Mouse (Mus musculus): ENCODE results near the gene Hunk. TPM values are rescaled to one million over a fixed set of nuclear protein-coding genes. Genes with fewer than 3 reads are reported as not detected.
A peak's percentile ranks its signal among the peaks of the same experiment; 100 is the strongest.

The Hunk gene
- not detected in 2 replicates for total RNA-seq (2014; fragmentation: Nextera tagmentation)
- total RNA-seq (2017): not detected in 2 replicates

- ATAC-seq (replicated peaks; ENCODE audit: low FRiP score, low TSS enrichment, poor library complexity, severe bottlenecking): no peak
Observed at GRCm38 (mm10) chr16:90385688-90386513, at the start of gene Hunk. Gene Hunk, plus strand, starts transcription at chr16:90386013.

GRCm38 (mm10) chr16:90339026-90339425, 46.8 kb upstream of the Hunk start:
- no peak for ATAC-seq (replicated peaks; ENCODE audit: low FRiP score, low TSS enrichment, poor library complexity, severe bottlenecking)

- ATAC-seq (replicated peaks; ENCODE audit: low FRiP score, low TSS enrichment, poor library complexity, severe bottlenecking): no peak
Observed at GRCm38 (mm10) chr16:90341086-90341485, 44.7 kb upstream of the Hunk start.

- ATAC-seq (replicated peaks; ENCODE audit: low FRiP score, low TSS enrichment, poor library complexity, severe bottlenecking): peak; percentile 100
Observed at GRCm38 (mm10) chr16:90349700-90350548, 35.9 kb upstream of the Hunk start.

DNA sequence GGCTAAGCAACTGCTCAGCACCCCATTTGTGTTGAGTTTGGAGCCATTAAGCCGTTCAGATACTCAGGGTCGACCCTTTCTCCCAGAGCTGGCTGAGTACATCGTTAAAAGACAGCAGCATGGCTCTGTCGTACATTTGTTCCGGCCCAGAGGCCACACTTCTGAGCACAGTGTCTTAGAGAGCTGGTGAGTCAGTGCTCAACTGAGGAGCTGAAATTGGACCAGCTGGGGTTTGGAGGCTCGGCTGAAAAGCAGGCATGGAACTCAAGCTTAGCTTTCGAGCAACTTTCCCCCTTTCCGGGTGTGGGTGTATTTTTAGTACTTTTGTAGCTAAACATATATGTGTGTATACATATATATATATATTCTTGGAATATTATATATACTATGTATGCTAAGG, 34.1 kb upstream of the Hunk start:
- ATAC-seq (replicated peaks; ENCODE audit: low FRiP score, low TSS enrichment, poor library complexity, severe bottlenecking): no peak

GRCm38 (mm10) chr16:90352691-90353090, 33.1 kb upstream of the Hunk start:
- ATAC-seq (replicated peaks; ENCODE audit: low FRiP score, low TSS enrichment, poor library complexity, severe bottlenecking): no peak

- ATAC-seq (replicated peaks; ENCODE audit: low FRiP score, low TSS enrichment, poor library complexity, severe bottlenecking): no peak
Observed at GRCm38 (mm10) chr16:90353156-90353555, 32.7 kb upstream of the Hunk start.

GRCm38 (mm10) chr16:90359329-90359728, 26.5 kb upstream of the Hunk start:
- ATAC-seq (replicated peaks; ENCODE audit: low FRiP score, low TSS enrichment, poor library complexity, severe bottlenecking): no peak

DNA sequence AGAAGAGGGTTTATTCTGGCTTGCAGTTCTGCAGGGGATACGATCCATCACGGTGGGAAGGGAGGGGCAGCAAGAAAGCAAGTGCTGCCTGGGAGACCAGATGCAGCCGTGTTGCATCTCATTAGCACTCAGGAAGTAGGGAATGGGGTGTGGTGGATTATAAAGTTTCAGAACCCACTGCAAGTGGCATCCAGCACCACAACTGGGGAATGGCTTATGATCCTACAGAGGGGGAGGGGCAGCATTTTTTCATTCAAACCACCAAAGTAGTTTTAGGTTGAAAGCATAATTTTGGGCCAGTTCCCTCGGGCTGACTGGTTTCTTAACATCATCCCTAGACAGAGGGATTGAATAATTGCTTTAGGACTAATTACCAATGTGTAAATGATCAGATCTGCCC, 26.1 kb upstream of the Hunk start:
- ATAC-seq (replicated peaks; ENCODE audit: low FRiP score, low TSS enrichment, poor library complexity, severe bottlenecking): no peak

DNA sequence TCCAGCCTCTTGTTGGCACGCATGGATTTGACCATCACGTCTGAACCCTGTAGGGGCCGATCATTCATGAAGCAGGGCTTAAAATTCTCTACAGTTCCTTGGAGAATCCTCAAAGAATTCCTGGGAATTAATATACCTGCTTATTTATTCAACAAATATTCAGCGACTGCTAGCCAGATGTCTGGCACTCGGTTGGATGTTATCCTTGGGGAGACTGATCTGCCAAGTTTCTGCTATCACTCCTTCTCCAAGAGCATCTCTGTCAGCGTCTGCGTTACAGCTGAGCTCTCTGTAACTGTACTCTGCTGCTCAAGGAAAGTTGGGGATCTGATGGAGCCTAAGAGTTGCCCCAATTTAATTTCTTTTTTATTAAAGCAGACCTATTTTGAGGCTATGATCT, 25.5 kb upstream of the Hunk start:
- no peak for ATAC-seq (replicated peaks; ENCODE audit: low FRiP score, low TSS enrichment, poor library complexity, severe bottlenecking)

DNA sequence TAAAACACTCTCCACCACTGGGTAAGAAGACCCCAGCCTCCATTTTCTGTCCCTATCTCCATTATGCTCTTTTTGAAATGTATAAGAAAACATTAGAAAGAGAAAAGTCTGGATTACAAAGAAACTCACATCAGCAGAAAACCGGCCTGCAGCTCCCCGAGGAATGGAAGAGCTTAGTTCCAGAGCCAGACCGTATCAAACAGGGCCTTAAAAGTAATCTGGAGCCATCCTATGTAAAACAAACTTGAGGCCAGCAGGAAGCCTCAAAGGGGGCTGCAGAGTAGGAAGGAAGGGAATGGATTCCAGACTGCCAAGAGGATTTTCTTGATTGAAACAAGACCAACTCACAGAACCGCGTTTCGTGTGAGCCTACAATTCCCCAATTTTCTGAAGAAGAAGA, 22.9 kb upstream of the Hunk start:
- no peak for ATAC-seq (replicated peaks; ENCODE audit: low FRiP score, low TSS enrichment, poor library complexity, severe bottlenecking)

GRCm38 (mm10) chr16:90379897-90380296, 5.9 kb upstream of the Hunk start:
- 0 out of 2 replicates have a peak, but pooled peaks have one; percentile 59 for ATAC-seq (replicated peaks; ENCODE audit: low FRiP score, low TSS enrichment, poor library complexity, severe bottlenecking)

GRCm38 (mm10) chr16:90381633-90382032, 4.2 kb upstream of the Hunk start:
- no peak for ATAC-seq (replicated peaks; ENCODE audit: low FRiP score, low TSS enrichment, poor library complexity, severe bottlenecking)

DNA sequence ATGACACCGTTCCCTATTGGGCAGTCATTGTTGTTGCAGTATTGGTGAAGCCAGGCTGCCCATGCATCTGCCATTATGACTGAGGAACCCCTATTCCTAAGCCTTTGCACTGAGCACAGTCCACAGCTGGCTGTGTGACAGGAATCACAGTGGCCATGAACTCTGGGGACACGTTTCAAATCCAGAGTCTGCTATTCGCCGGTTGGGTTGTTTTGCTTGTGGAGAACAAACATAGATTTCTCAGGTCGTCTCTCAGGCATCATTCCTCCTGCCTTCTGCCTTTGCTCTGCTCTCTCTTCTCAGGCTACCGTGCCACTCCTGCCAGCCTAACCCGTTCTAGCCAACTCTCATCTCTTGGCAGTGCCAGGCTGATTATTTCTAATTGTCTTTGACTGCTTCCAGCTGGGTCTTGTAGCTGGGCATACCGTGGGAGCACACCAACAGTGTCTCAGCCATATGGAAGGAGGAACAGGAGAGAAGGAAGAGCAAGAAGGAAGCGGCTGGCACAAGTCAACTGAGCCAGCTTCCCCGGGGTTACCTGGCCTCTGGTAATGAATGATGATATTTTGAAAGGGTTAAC, 3.0 kb upstream of the Hunk start:
- ATAC-seq (replicated peaks; ENCODE audit: low FRiP score, low TSS enrichment, poor library complexity, severe bottlenecking): no peak

DNA sequence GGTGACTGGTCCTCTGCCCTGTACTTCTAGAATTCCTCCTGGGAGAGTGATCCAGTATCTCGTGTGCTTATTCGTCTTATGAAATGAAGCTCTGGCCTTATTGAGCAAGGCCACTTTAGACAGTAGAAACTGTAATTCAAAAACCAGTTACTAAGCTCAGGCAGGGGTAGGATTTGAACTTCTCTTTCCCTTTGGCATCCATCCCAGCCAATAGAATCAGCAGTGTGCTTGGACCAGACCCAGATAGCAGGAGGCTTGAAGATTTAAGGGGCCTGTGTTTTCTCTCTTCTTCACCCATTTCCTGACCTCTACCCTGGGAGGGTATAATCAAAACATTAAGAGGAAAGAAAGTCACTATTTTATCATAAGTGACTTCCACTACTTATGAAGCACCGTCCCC, 1.8 kb upstream of the Hunk start:
- no peak for ATAC-seq (replicated peaks; ENCODE audit: low FRiP score, low TSS enrichment, poor library complexity, severe bottlenecking)

- ATAC-seq (replicated peaks; ENCODE audit: low FRiP score, low TSS enrichment, poor library complexity, severe bottlenecking): no peak
Observed at GRCm38 (mm10) chr16:90384846-90385245, 967 bp upstream of the Hunk start.

GRCm38 (mm10) chr16:90385326-90385687, 506 bp upstream of the Hunk start:
- ATAC-seq (replicated peaks; ENCODE audit: low FRiP score, low TSS enrichment, poor library complexity, severe bottlenecking): no peak

DNA sequence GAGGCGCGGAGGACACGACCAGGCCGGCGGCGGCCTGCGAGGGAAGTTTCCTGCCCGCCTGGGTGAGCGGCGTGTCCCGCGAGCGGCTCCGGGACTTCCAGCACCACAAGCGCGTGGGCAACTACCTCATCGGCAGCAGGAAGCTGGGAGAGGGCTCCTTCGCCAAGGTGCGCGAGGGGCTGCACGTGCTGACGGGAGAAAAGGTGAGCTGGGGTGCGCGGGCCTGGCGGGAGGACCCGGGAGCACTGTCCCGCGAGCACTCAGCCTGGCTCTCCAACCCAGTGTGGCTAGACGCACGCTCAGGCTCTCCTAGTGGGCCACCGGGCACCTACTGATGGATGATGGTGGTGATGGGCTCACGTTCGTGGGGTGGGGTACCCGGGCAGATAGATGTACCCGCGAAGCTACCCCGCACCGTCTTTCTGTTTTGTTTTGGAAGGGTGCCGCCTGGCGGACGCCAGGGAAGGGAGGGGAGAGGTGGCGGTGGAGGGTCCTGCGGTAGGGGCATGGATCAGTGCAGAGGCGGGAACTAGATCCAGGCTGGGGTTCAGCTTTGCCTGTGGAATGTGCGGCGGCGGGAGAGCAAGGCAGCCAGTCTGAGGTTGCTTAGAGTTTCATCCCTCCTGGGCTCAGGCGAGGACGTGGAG, 824 bp downstream of the Hunk start:
- peak; percentile 39; the same call in 1 of the 2 replicates for ATAC-seq (replicated peaks; ENCODE audit: low FRiP score, low TSS enrichment, poor library complexity, severe bottlenecking)

GRCm38 (mm10) chr16:90387161-90387671, 1.4 kb downstream of the Hunk start:
- no peak for ATAC-seq (replicated peaks; ENCODE audit: low FRiP score, low TSS enrichment, poor library complexity, severe bottlenecking)

DNA sequence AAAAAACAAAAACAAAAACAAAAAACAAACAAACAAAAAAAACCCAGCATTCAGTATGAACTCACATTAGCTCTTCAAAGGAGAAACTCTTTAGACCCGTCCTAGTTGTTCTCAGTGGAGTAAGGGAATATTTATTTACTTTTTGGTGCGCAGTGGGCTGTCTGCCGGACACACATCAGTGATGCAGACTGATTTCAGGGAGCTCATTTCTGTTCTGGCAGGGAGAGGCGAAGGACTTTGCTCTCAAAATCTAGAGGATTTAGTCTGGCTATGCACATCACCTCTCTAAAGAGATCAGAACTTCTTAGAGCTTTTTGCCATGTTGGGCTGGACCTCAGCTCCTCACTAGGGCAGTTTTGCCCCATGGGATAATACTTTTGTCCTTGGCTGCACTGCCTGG, 2.1 kb downstream of the Hunk start:
- no peak for ATAC-seq (replicated peaks; ENCODE audit: low FRiP score, low TSS enrichment, poor library complexity, severe bottlenecking)

Measured in megakaryocyte-erythroid progenitor cell, adult 5-6 weeks (primary cell).